Mouse (Mus musculus): ENCODE results near the gene Ints13.
A peak's percentile ranks its signal among the peaks of the same experiment; 100 is the strongest.
"Not testable (repeated sequence)": the region's sequence is repeated elsewhere in the genome, so short reads cannot be mapped to it uniquely, and the experiment has no call there.

Gene Ints13

DNA sequence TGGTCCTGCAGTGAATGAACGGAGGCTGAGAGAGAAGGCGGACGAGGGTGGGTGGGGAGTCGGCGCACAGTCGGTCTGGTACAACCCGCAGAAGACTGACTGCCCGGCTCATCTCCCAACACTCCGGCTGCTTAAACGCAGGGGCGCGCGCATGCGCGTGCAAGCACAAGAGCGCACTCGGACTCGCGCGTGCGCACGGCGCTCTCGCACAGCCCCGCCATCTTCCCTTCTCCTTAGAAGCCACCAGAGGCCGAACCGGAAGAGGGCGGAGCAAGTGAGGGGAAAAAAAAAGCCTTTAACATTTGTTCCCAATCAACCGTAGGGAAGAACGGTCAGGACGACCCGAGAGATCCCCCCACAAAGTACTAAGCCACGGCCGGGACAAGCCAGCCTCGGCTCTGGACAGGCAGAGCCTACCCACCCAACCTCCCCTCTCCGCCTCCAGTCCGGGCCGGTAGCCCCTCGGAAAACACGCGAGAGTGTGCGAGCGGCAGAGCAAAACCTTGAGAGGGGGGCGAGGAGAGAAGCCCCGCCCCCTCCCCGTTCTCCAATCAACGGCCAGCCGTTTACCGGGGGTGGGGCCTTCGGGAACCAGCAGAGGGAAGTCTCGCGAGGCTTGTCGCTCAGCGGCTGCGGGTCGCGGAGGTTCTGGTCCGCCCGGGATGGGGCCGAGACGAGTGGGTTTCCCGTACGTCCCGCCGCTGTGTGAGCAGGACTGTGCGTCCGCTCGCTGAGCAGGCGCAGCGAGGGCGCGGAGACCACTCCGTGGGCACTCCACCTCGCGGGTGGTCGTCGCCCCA lies at the start of gene Ints13:
Ints13 (minus strand) TSS at position 526 of the 800 bp plus-strand sequence.
- peak; percentile 98 for DNase-seq (ENCODE audit: low spot score)

DNA sequence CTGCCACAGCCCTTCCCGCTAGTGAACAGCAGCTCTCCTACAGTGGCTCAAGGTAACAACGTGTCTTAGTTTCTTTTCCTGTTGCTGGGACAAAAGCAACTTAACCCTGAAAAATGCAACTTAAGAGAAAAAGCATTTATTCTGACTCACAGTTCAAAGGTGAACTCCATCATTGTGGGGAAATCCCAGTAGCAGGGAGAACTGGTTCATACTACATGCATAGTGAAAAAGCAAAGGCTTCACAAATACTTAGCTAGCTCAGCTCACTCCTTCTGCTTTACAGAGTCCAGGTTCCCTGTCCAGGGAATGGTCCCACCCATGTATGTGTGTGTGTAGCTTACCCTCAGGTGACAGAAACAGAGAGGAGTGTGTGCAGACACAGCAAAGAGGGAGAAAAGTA lies 39.0 kb upstream of the Ints13 start:
- no peak for DNase-seq (ENCODE audit: low spot score)

DNA sequence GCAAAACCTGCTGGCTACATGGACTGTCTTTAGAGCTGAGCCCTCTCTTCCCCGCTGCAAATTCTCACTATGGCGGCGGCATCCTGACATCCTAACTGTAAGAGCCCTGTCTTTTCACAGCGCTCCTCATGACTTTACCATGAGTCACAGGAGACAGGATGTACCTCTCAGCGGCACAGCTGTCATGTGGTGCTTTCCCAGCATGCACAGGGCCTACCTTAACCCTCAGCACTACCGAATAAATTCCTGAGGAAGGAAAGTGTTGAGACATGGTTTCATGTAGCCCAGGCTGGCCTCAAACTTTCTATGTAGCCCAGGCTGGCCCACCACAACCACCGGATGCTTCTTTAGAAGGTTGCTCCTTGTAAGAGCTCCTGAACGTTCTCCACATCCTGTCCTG lies 38.3 kb upstream of the Ints13 start:
- no peak for DNase-seq (ENCODE audit: low spot score)

DNA sequence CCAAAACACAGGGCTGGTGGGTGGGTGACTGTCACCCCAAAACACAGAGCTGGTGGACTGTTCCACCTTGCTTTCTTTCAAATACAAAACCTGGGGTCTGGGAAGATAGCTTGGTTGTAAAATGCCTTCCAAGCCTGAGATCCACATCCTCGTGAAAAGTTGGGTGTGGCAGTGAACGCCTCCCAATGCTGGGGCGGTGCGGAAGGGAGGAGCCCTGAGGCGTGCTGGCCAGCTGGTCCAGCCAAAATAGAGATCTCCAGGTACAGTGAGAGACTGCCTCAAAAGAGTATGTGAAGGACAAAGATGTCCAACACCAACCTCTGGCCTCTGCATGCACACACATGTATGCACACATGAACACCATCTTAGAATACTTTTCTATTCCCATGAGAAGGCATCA lies 36.9 kb upstream of the Ints13 start:
- DNase-seq (ENCODE audit: low spot score) = no peak

DNA sequence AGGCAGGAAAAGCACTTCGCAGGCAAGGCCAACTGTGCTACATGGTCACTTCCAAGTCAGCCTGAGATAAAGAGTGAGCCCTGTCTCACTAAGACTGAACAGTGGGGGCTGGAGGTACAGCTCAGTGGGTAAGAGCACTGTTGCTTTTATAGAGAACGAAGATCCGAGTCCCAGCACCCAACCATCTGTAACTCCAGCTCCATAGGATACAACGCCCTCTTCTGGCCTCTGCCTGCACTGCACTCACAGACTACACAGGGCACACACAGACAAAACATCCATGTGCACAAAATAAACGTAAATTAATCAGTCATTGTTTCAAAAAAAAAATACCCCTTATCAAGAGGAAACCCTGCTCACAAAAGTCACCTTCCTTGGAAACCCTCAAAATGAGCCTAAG lies 36.3 kb upstream of the Ints13 start:
- DNase-seq (ENCODE audit: low spot score) = no peak

DNA sequence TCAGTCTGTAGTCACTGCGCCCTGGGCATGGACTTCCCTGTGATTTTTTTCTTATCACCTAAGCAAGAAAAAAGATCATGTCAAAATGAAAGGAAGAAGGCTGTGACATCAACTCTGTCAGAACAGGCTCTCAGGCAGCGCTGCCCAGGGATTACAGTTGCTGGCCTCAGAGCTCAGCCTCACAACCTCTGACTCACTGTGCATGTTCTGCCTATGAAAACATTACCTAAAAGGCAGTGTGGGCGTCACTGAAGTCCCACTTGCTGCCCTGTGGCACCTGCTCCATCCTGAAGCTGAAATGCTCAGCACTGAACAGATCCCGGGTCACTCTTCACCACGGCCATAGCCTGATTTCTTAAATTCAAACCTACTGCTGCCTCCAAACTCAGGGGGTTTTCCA lies 35.1 kb upstream of the Ints13 start:
- DNase-seq (ENCODE audit: low spot score) = no peak

DNA sequence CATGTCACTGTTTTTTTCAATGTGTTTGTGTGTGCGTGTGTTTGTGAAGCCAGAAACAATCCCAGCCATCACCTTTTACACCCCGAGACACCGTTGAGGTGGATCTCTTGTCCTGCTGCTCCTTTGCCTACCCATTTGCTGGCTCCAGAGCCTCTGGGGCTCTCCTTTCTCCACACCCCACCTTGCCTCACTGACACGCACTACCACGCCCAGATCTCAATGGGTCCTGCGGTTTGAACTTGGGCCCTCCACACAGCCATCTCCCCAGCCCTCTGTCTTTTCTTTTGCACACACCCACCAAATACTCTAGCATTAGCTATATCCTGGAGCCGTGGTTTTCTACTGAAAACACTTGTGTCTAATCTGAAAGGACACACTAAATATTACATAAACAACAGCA lies 34.3 kb upstream of the Ints13 start:
- no peak for DNase-seq (ENCODE audit: low spot score)

DNA sequence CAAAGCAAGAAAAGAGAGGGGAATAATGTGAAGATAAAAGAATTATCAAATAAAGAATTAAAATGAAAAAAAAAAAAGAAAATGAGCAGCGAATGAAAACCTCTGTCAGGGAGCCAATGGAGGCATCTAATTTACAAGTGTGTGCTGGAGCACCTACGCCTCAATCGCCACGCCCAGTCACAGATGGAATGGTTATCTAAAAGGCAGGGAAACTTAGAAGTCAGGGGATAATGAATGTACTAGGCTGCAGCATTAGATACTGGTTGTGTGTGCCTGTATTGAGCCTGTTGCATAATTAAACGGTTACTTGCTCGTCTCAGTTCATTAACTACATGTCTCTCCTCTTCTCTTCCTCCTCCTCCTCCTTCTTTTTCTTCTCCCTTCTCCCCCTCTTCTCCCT lies 33.8 kb upstream of the Ints13 start:
- no peak for DNase-seq (ENCODE audit: low spot score)

DNA sequence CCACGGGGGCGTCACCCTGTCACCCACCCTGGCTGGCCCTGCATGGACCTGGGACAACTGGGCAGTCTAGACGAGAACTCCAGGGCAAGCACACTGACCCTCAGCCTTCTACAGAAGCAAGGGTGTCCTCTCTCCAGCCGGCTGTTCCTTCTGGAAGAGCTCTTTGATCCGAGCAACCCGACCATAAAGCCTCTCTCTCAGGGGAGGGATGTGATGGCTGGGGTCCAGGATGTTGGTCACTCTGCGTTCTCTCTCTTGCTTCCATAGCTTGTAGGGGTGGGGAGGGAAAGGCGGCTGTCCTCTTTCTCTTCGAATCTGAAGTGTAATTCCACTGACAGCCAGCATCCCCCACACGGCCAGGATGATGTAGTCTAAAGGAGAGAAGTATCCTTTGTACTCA lies 26.0 kb upstream of the Ints13 start:
- DNase-seq (ENCODE audit: low spot score) = no peak

DNA sequence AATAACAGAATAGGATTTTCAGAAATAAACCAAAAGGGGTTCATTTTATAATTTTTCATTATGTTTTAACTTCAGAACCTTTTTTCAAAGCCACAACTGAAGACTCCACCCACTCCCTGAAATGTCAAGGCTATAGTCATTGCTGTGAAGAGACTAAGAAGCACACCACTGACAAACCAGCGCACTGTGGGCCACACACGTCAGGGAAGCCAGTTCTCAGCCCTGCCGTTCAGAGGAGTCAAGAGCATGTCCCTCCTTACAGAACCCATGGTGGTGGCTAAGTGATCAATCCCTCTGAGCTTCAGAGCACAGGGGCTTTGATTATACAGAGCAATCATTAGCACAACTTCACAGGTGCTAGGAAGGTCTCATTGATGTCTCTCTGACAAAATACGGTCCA lies 25.0 kb upstream of the Ints13 start:
- DNase-seq (ENCODE audit: low spot score) = no peak

DNA sequence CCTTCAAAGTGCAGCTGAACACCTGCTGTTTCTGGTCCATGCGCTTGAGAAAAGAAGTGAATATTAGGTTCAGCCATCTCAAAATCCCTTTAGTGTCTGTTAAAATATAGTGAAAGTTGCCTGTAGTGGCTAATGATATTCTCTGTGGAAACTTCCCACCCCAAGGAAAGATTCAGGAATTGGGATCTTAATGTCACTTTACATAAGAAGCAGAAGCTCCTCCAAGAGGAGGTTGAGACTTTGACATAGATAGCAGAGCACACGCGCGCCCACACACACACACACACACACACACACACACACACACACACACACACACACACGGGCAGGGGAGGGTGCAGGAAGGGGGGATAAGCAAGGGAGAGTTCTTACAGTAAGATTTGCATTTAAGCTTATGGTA lies 7.5 kb upstream of the Ints13 start:
- DNase-seq (ENCODE audit: low spot score) = no peak

DNA sequence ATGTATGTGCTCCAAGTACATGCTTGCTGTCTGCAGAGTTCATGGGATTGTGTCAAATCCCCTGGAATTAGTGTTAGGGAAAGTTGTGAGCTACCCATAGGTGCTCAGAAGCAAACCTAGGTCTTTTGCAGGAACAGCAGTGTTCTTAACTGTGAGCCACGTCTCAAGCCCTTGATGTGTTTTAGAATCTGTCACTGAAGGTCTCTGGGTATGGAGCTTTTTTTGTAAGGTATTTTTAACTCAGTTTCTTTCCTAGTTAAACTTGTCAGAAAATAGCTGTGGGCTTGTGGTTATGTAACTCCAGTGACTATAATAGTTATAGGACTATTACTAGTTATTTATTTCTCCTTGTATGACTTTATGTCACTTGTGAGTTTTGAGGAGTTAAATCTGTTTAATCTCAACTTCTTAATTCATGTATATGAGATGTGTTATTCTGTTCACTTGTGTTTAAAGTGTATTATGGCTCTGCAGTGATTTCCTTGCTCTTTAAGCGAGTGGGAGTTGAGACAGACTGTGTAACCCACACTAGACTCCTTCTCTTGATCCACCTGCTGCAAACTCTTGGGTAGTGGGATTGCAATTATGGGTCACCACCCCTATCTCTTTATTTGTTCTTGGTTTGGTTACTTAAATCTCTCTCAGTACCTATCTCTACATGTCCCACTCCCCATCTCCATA lies 5.9 kb upstream of the Ints13 start:
- no peak for DNase-seq (ENCODE audit: low spot score)

DNA sequence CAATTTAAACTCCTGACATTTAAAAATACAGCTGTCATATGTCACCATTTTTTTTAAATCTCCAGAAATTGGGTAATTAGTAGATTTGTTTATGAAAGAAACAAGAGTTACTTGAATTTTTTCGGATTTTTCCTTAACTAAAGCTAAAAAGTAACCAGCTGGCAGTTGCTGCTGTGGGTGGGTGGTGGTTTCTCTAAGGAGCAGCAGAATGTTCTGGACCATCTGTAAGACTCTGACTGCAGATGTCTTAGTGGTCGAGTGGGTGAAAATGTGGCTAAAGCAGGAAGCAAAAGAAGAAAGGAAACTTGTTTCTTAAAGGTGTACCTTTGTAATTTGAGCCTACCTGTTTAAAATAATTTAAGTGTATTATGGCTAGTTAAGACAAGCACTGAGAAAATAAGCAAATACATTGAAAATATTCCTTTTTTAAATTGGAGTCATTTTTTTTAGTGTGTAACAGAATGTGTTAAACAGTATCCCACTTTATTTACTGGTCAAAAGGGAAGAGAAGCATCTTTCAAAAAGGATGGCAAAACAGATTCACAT lies 2.8 kb upstream of the Ints13 start:
- DNase-seq (ENCODE audit: low spot score) = no peak

DNA sequence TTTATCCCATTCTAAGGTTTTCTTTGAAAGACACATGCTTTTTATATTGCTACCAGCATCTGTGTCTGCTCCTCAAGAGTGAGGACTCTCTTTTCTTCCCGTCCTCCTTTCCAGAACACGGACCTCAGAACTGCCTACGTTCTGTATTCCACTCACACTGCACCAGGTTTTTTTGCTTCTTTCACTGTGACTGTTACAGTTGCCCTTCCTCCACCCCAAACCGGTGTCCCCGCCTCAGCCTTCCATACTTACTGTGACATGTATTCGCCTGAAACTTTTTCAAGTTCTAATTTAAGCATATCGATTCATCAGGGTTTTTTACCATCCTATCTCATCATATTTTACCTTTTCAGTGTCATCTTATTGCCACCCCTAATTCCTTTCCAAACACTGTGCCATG lies 951 bp upstream of the Ints13 start:
- DNase-seq (ENCODE audit: low spot score) = peak; percentile 30

DNA sequence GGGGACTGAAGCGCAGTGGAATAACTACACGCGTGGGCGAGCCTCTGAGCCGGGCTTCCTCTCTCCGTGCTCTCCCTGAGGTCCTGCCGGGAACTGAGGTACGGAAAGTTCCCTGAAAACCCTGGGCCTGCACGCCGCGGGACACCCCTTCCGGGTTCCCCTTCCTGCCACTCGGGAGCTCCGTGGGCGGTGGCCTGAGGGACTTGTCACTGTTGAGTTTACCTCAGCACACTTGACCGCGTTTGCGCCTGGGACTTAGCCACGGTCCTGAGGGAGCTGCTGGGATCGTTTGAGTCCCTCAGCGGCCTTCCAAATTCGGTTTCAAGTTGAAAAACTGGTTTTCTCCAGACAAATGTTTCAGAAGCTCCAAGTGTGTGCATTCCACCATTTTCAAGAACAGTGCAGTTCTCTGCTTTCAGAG lies 486 bp upstream of the Ints13 start:
- DNase-seq (ENCODE audit: low spot score) = peak; percentile 68

DNA sequence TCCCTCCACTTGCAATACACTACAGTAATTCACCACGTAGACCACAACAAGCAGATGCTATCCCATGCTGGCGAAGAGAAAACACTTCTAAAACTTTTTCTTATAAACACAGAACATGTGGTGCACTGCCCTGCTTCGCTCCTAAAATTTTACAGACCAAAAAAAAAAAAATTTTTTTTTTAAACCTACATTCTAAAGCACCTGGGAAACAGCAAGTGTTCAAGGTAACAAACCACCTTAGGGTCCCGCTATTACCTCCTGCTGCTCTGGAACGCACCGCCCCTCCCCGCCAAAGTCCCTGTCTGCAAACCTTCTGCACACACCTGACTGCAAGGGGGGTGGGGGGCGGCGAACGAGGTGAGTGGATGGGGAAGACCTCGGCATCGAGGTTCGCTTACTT lies 732 bp downstream of the Ints13 start, which contains the start of gene Fgfr1op2:
Fgfr1op2 (plus strand) TSS at position 301 of the 400 bp plus-strand sequence.
- peak; percentile 7 for DNase-seq (ENCODE audit: low spot score)

DNA sequence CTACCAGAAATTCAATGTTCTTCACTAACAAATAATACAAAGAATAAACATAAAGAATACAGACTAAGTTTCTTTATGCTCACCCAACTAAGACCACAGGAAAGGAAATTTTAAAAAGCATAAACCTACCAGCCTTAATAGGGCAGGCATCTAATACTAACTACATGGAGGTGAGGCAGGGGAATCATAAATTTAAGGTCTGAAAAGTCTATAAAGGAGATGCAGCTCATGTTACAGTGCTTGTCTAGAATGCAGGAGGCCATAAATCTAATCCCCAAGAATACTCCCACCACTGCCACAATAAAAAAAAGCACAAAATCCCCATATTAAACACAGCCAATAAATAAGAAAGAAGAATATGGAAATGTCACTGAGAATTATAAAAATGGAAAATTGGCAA lies 5.6 kb downstream of the Ints13 start:
- no peak for DNase-seq (ENCODE audit: low spot score)

DNA sequence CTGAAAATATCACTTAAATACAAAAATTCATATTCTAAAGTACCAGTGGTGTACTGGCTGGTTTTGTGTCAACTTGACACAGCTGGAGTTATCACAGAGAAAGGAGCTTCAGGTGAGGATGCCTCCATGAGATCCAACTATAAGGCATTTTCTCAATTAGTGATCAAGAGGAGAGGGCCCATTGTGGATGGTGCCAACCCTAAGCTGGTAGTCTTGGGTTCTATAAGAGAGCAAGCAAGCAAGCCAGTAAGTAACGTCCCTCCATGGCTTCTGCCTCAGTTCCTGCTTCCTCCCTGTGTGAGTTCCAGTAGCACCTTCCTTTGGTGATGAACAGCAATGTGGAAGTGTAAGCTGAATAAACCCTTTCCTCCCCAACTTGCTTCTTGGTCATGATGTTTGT lies 15.2 kb downstream of the Ints13 start:
- DNase-seq (ENCODE audit: low spot score) = not testable (repeated sequence)

DNA sequence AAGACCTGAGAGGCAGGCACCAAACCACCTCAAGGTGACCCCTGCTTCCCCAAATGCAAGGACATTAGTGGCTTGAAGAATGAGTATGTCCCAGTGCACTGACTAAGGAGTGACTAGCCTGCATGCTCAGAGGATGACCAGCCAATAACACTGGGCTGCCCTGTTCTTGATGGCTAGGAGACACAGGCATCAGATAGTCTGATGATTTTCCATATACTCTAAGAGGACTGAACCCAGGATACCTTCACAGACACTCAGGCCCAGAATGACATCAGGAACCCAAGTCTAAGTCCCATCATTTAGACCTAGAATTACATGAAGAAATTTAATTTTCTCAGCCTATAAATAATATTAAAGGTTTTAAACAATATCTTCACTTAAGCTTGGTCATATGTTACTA lies 26.3 kb downstream of the Ints13 start:
- DNase-seq (ENCODE audit: low spot score) = no peak

DNA sequence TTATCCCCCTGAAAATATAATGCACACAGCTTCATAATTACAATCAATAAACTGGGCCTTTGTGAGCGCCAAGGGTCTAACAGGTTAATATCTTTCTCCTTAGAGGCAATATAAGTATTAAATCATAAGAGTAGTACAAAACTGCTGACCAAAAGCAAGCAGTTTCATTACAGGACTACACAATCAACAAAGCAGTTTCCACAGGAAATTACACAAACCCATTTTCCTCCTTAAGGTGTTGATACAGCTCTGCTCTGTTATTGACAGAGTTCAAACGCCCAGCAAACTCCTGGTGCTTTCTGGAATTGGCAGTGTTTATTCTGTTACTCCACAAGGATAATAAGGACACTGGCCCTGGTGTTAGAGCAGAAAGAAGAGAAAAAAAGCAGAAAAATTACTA lies 27.2 kb downstream of the Ints13 start:
- no peak for DNase-seq (ENCODE audit: low spot score)

DNA sequence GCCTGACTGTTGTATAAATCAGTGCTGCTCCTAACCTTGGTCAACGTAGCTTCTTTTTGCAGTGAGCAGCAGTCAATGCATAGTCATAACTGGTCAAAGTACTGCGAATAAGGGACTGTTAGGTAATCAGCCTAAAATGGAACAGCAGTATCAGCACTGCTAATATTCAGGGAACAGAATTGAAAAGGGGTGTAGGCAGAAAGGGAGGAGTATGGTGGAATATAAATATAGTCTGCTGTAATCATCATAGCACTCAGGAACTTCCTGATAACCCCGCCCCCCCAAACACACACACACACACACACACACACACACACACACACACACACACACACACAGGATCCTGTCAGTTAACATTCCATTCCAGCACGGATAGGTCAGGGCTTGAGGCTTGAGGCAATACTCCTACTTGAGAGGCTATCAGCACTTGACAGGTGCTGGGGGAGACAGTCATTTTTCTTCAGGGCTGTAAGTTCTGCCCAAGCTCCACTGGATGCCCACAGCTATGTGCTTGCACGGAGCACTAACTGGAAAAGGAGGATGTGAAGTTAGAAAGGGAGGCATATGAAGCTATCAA lies 32.3 kb downstream of the Ints13 start:
- no peak for DNase-seq (ENCODE audit: low spot score)

DNA sequence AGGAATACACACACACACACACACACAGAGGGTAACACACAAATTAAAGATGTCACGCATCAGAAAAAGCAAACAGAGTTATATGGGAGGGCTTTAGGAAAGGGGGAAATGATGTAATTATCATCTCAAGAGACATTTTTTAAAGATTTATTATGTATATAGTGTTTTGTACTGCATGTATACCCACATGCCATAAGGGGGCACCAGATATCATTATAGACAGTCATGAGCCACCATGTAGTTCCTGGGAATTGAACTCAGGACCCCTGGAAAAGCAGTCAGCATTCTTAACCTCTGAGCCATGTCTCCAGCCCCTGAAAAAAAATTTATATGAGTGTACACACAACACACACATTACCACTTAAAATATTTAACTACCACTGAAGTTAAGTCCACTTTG lies 33.0 kb downstream of the Ints13 start:
- no peak for DNase-seq (ENCODE audit: low spot score)

DNA sequence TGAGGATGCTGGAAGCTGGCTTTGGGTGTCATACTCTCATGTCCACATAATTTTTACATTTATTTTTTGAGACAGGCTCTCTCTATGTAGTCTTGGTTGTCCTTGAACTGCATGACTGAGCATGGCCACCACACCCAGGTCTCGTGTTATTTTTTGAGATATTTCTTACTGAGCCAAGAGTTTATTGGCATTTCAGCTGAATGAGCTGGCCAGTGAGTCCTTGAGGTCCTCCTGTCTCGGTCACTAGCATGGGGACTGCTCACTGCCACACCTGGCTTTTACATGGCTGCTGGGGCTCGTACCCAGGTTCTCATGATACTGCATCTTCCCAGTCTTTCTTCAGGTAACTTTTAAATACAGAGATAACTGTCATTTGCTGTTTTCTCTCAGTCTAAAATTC lies 37.2 kb downstream of the Ints13 start:
- DNase-seq (ENCODE audit: low spot score) = no peak

Measured in MN1 (cell line).